Mouse (Mus musculus) naive thymus-derived CD4-positive, alpha-beta T cell, adult 2 months (primary cell): ENCODE measurements around the gene Hist1h2af.
"Not testable (repeated sequence)": the region's sequence is repeated elsewhere in the genome, so short reads cannot be mapped to it uniquely, and the experiment has no call there.

Experiments
- DNase-seq: peaks from one replicate; pipeline ENCODE4 v3.0.0-alpha.2; 2011; ENCODE audit warnings: low read depth

The Hist1h2af gene

GRCm38 (mm10) chr13:23535137-23536075 lies 1.7 kb downstream of the Hist1h2af start, which contains the start of gene Hist1h3g:
Gene Hist1h3g, plus strand, starts transcription at chr13:23535422.
- DNase-seq, result peak; percentile 91

GRCm38 (mm10) chr13:23536076-23536822 lies 2.5 kb downstream of the Hist1h2af start:
- DNase-seq, result no peak

- DNase-seq, result no peak
Observed at GRCm38 (mm10) chr13:23537006-23537710, 3.5 kb downstream of the Hist1h2af start.

- DNase-seq, result no peak
Observed at GRCm38 (mm10) chr13:23538249-23538648, 4.5 kb downstream of the Hist1h2af start.

GRCm38 (mm10) chr13:23539821-23540220 lies 6.1 kb downstream of the Hist1h2af start:
- DNase-seq, result not testable (repeated sequence)

GRCm38 (mm10) chr13:23541497-23541896 lies 7.8 kb downstream of the Hist1h2af start:
- DNase-seq, result no peak

GRCm38 (mm10) chr13:23542225-23542980 lies 8.7 kb downstream of the Hist1h2af start:
- peak; percentile 41 for DNase-seq

GRCm38 (mm10) chr13:23542999-23543607 lies 9.4 kb downstream of the Hist1h2af start, which contains the start of gene Hist1h2bh:
Gene Hist1h2bh, minus strand, starts transcription at chr13:23543392.
- peak; percentile 94 for DNase-seq

GRCm38 (mm10) chr13:23543965-23544786 lies 10.5 kb downstream of the Hist1h2af start, which contains the start of gene Hist1h3f:
Gene Hist1h3f, plus strand, starts transcription at chr13:23544052.
- peak; percentile 97 for DNase-seq

- peak; percentile 63 for DNase-seq
Observed at GRCm38 (mm10) chr13:23544787-23545120, 11.0 kb downstream of the Hist1h2af start.

GRCm38 (mm10) chr13:23546694-23547093 lies 13.0 kb downstream of the Hist1h2af start:
- DNase-seq, result no peak

GRCm38 (mm10) chr13:23550761-23551145 lies 17.0 kb downstream of the Hist1h2af start:
- no peak for DNase-seq

GRCm38 (mm10) chr13:23551146-23551834 lies 17.6 kb downstream of the Hist1h2af start, which contains the start of gene Hist1h4f:
Gene Hist1h4f, minus strand, starts transcription at chr13:23551648.
- peak; percentile 91 for DNase-seq

GRCm38 (mm10) chr13:23551931-23552914 lies 18.5 kb downstream of the Hist1h2af start:
- no peak for DNase-seq

GRCm38 (mm10) chr13:23552962-23553361 lies 19.3 kb downstream of the Hist1h2af start, which contains the start of gene Hist1h1d:
Gene Hist1h1d, plus strand, starts transcription at chr13:23553262.
- no peak for DNase-seq

GRCm38 (mm10) chr13:23554393-23554792 lies 20.7 kb downstream of the Hist1h2af start:
- DNase-seq, result no peak

- DNase-seq, result peak; percentile 83
Observed at GRCm38 (mm10) chr13:23554925-23555838, 21.5 kb downstream of the Hist1h2af start.
